Mouse (Mus musculus): Measurements from ENCODE around the gene Wdr66. TPM values are rescaled to one million over a fixed set of nuclear protein-coding genes. Genes with fewer than 3 reads are reported as not detected.

Wdr66 gene
- total and polyA plus RNA-seq, 3 experiments, result 1.4 to 3.6 TPM; not detected in 1

DNA sequence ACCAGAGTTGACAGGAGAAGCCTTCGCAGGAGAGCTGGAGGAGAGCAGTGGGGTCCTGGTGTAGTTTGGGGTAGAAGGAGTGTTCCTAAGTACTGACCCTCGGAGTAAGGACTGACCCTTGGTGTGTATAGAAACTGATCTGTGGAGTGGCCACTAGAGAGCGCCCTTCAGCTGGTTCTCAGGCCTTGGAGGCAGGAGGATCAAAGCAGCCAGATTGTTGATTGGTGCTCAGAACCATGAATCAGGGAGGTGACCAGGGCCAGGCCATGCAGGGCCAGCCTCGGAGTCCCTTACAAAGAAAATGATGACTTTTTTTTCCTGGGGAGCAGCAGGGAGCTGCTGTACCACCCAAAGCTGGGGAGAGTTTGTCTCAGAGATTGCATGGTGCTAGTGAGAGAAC is 6.4 kb upstream of the Wdr66 start:
- Histone ChIP-seq H3K4me1 (ENCODE audit: control insufficient read depth in 1 of 2, insufficient read depth in 2 of 2, low read length in 2 of 2) (no peaks in the 10 kb centered on the region), H3K79me2 (ENCODE audit: control insufficient read depth, insufficient read depth, low read length, poor library complexity) (no peaks in the 10 kb centered on the region), H3K4me3 (ENCODE audit: control insufficient read depth in 1 of 2, insufficient read depth in 1 of 2, low read depth in 2 of 2, low read length in 2 of 2) (no peak overlapping the region), H3K36me3 (ENCODE audit: control insufficient read depth in 1 of 2, insufficient read depth in 2 of 2, low read length in 2 of 2) (peaks cover 0 to 6% of the 10 kb centered on the region in 2 experiments; a peak in 2 of 4 replicates), H3K27me3 (ENCODE audit: control insufficient read depth in 1 of 2, insufficient read depth in 2 of 2, low read length in 2 of 2) (no peaks in the 10 kb centered on the region), H3K27ac (ENCODE audit: control insufficient read depth, low read depth, low read length) (no peak overlapping the region), H3K9me3 (replicated peaks; ENCODE audit: insufficient read depth, low read length) (no peaks in the 10 kb centered on the region), H3K9ac (ENCODE audit: control insufficient read depth, low read depth, low read length, poor library complexity, severe bottlenecking) (no peak overlapping the region)
- DNase-seq (ENCODE audit: low read depth, low spot score), result peak; percentile 49
- TF ChIP-seq SMC3 (IDR thresholded peaks at IDR 0.05; ENCODE audit: low read depth, low read length) (peak; percentile 39; the same call in 1 of the 2 replicates), RAD21 (IDR thresholded peaks at IDR 0.05; ENCODE audit: low read depth, low read length) (peak; percentile 35), KAT2A (conservative IDR thresholded peaks at IDR 0.05; ENCODE audit: low read depth, low read length) (no peak), CTCF (IDR thresholded peaks at IDR 0.05 in 2 of 3, conservative IDR thresholded peaks at IDR 0.05 in 1 of 3; ENCODE audit: control insufficient read depth in 1 of 3, insufficient read depth in 1 of 3, low read depth in 2 of 3, low read length in 3 of 3, poor library complexity in 1 of 3, severe bottlenecking in 1 of 3) (peak; percentile 78 to 86 (median 82)), CHD2 (IDR thresholded peaks at IDR 0.05; ENCODE audit: low read length) (no peak)

DNA sequence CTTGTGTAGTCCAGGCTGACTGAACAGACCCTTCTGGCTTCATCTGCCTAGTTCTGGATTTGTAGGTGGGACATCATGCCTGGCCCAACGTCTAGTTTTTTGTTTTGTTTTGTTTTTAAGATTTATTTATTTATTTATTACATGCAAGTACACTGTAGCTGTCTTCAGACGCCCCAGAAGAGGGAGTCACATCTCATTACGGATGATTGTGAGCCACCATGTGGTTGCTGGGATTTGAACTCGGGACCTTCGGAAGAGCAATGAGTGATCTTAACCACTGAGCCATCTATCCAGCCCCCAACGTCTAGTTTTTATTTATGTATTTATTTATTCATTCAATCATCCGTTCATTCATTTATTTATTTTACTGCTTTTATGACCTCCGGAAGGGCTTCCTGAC is 512 bp upstream of the Wdr66 start:
- Histone ChIP-seq H3K36me3 (ENCODE audit: control insufficient read depth in 1 of 2, insufficient read depth in 2 of 2, low read length in 2 of 2) (peaks cover 6% of the 10 kb centered on the region in 2 experiments), H3K4me1 (ENCODE audit: control insufficient read depth in 1 of 2, insufficient read depth in 2 of 2, low read length in 2 of 2) (peaks cover 0 to 8% of the 10 kb centered on the region in 2 experiments; a peak in 3 of 4 replicates), H3K4me3 (ENCODE audit: control insufficient read depth in 1 of 2, insufficient read depth in 1 of 2, low read depth in 2 of 2, low read length in 2 of 2) (no peak overlapping the region), H3K27ac (ENCODE audit: control insufficient read depth, low read depth, low read length) (no peak overlapping the region), H3K79me2 (ENCODE audit: control insufficient read depth, insufficient read depth, low read length, poor library complexity) (no peaks in the 10 kb centered on the region), H3K9me3 (replicated peaks; ENCODE audit: insufficient read depth, low read length) (no peaks in the 10 kb centered on the region), H3K27me3 (ENCODE audit: control insufficient read depth in 1 of 2, insufficient read depth in 2 of 2, low read length in 2 of 2) (no peaks in the 10 kb centered on the region), H3K9ac (ENCODE audit: control insufficient read depth, low read depth, low read length, poor library complexity, severe bottlenecking) (no peak overlapping the region)
- DNase-seq (ENCODE audit: low read depth, low spot score), result no peak
- TF ChIP-seq JUND (IDR thresholded peaks at IDR 0.05; ENCODE audit: low read depth, low read length) (no peak), MAZ (IDR thresholded peaks at IDR 0.05; ENCODE audit: low read depth, low read length) (no peak), MYC (IDR thresholded peaks at IDR 0.05; ENCODE audit: low read depth, low read length) (no peak), KAT2A (conservative IDR thresholded peaks at IDR 0.05; ENCODE audit: low read depth, low read length) (no peak), TAL1 (IDR thresholded peaks at IDR 0.05; ENCODE audit: low read length) (no peak), GABPA (IDR thresholded peaks at IDR 0.05; ENCODE audit: low read depth, low read length) (no peak), SIN3A (IDR thresholded peaks at IDR 0.05; ENCODE audit: low read length) (no peak), ZNF384 (IDR thresholded peaks at IDR 0.05; ENCODE audit: low read depth, low read length) (no peak), MAX (IDR thresholded peaks at IDR 0.05; ENCODE audit: low read length) (no peak), USF1 (IDR thresholded peaks at IDR 0.05; ENCODE audit: low read depth, low read length) (no peak), SMC3 (IDR thresholded peaks at IDR 0.05; ENCODE audit: low read depth, low read length) (no peak), MEF2A (IDR thresholded peaks at IDR 0.05; ENCODE audit: extremely low read depth, insufficient replicate concordance, low read depth, low read length, poor library complexity, severe bottlenecking) (no peak), TCF12 (IDR thresholded peaks at IDR 0.05; ENCODE audit: low read depth, low read length) (no peak)
